Mouse (Mus musculus): ENCODE data around the gene Pdzd4. TPM values are rescaled to one million over a fixed set of nuclear protein-coding genes. Genes with fewer than 3 reads are reported as not detected.

Pdzd4 gene
- polyA plus RNA-seq, 2 experiments: 0.08 to 0.30 TPM

DNA sequence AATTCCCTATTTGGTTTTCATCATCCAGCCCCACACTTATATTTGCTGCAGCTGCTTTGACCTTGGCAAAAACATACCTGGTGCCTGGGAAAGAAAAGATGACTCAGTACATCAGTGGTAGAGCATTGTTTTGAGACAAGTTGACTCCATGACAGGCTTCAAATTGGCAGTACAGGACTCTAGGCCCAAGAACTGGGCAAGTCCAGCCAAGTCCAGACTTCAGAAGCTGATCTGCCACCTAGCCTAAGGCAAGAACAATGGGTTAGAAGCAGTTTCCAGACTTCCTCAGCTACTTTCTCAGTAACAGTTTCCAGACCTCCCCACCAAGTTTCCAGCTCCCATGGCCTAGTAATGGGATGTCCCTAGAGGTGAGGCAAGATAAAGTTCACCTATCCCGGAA, 11.0 kb upstream of the Pdzd4 start:
- Histone ChIP-seq H3K4me1 (replicated peaks; ENCODE audit: control insufficient read depth in 2 of 2, insufficient read depth in 2 of 2, low read length in 1 of 2) (no peaks in the 10 kb centered on the region), H3K9me3 (ENCODE audit: control insufficient read depth, low read length) (no peaks in the 10 kb centered on the region), H3K36me3 (replicated peaks; ENCODE audit: control insufficient read depth, insufficient read depth, low read depth) (no peaks in the 10 kb centered on the region), H3K4me2 (ENCODE audit: low read depth) (no peak overlapping the region), H3K27ac (no peak overlapping the region), H3K9ac (replicated peaks) (no peak overlapping the region), H3K27me3 (ENCODE audit: control insufficient read depth, insufficient read depth, low read length) (no peaks in the 10 kb centered on the region), H3K4me3 (ENCODE audit: insufficient read depth in 1 of 2, low read depth in 2 of 2, low read length in 2 of 2) (no peak overlapping the region)
- no peak for ATAC-seq (ENCODE audit: insufficient read depth)
- DNase-seq (ENCODE audit: low read depth in 3 of 3, low spot score in 3 of 3): no peak
- no peak for TF ChIP-seq CTCF (IDR thresholded peaks at IDR 0.05; ENCODE audit: low read depth)
- no peak for TF ChIP-seq EP300 (IDR thresholded peaks at IDR 0.05; ENCODE audit: low read depth)
- WGBS (ENCODE audit: insufficient replicate concordance): 77% methylated on average over 1 of the region's 1 CpGs

DNA sequence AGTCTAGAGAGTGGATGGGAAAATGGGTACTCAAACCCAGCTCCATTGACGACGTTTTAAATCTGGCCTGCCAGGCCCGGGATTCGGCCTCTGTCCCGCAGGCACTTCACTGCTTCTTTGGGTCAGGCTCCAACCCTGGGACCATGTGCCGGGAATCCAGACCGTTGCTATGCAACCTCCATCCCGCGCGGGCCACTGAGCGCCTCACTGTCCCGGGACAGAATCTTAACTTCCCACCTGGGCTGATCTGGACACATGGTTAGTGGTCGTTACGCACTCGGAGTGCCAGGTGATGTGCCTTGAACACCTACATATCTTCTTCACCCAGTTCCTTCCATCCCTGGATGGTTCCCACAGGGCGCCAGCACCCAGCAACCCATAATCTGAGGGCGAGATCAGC, 1.0 kb downstream of the Pdzd4 start:
- ATAC-seq (ENCODE audit: insufficient read depth) (no peak), DNase-seq (ENCODE audit: low read depth in 3 of 3, low spot score in 3 of 3) (no peak)
- Histone ChIP-seq H3K4me3 (ENCODE audit: insufficient read depth in 1 of 2, low read depth in 2 of 2, low read length in 2 of 2) (no peak overlapping the region), H3K4me1 (replicated peaks; ENCODE audit: control insufficient read depth in 2 of 2, insufficient read depth in 2 of 2, low read length in 1 of 2) (no peaks in the 10 kb centered on the region), H3K27ac (no peak overlapping the region), H3K27me3 (ENCODE audit: control insufficient read depth, insufficient read depth, low read length) (peaks cover 26% of the 10 kb centered on the region), H3K9me3 (ENCODE audit: control insufficient read depth, low read length) (no peaks in the 10 kb centered on the region), H3K4me2 (ENCODE audit: low read depth) (no peak overlapping the region), H3K36me3 (replicated peaks; ENCODE audit: control insufficient read depth, insufficient read depth, low read depth) (no peaks in the 10 kb centered on the region), H3K9ac (replicated peaks) (no peak overlapping the region)
- 20% methylated on average over 17 of the region's 17 CpGs for WGBS (ENCODE audit: insufficient replicate concordance)
- TF ChIP-seq CTCF (IDR thresholded peaks at IDR 0.05; ENCODE audit: low read depth) (no peak), EP300 (IDR thresholded peaks at IDR 0.05; ENCODE audit: low read depth) (no peak)

DNA sequence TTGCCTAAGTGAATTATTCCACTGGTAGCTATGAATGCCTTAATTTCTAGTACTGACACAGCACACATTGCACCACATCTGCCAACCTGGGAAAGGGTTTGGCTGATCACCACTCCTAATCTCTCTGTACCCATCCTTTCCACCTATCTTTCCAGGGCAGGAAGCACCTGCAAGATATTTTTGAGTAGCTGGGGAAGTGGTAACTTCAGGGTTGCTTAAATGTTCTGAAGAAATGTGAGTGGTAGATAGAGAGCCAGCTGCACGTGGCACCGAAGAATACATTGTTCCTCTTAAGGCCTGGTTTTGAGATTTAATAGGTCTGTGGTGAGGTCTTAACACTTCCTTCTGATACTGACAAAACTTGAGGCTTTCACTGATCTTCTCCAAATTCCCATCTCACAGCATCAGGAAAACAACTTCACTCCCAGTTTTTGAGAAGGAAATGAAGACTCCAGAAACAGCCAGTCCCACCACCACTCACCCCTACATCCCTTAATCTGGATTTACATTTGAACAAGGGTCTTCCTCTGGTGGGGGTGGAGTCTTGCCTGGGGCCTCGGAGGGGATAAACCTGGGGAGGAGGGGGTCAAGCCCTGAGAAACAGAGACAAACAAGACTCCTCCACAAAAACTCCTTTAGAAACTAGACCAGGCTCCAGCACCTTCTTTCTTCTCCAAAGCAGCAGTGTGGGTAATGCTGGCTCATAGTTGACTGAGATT, 8.0 kb downstream of the Pdzd4 start:
- DNase-seq (ENCODE audit: low read depth in 3 of 3, low spot score in 3 of 3): no peak

DNA sequence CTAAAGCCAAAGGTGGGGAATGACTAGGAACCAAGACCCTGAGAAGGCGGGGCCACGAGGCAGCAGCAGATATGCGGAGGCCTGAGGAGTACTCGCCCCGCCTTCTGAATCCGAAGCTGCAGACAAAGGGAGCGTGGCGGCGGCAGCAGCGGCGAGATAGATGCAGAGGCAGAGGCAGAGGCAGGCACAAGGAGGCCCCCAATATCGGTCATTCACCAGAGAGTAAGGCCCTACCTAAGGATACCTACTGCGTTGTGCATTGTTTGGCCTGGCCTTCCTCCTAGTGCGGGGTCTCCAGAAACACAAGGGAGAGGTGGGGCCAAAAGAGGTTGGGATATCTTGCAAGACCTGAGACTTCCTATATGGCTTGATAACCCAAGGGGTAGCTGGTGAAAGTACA, 9.7 kb downstream of the Pdzd4 start:
- Histone ChIP-seq H3K27me3 (ENCODE audit: control insufficient read depth, insufficient read depth, low read length) (no peaks in the 10 kb centered on the region), H3K36me3 (replicated peaks; ENCODE audit: control insufficient read depth, insufficient read depth, low read depth) (no peaks in the 10 kb centered on the region), H3K4me1 (replicated peaks; ENCODE audit: control insufficient read depth in 2 of 2, insufficient read depth in 2 of 2, low read length in 1 of 2) (peaks cover 0 to 4% of the 10 kb centered on the region in 2 experiments; a peak in 1 of 4 replicates), H3K4me2 (ENCODE audit: low read depth) (no peak overlapping the region), H3K9ac (replicated peaks) (no peak overlapping the region), H3K4me3 (ENCODE audit: insufficient read depth in 1 of 2, low read depth in 2 of 2, low read length in 2 of 2) (no peak overlapping the region), H3K9me3 (ENCODE audit: control insufficient read depth, low read length) (no peaks in the 10 kb centered on the region), H3K27ac (no peak overlapping the region)
- DNase-seq (ENCODE audit: low read depth in 3 of 3, low spot score in 3 of 3): no peak
- WGBS (ENCODE audit: insufficient replicate concordance): 10% methylated on average over 14 of the region's 14 CpGs
- ATAC-seq (ENCODE audit: insufficient read depth): no peak
- no peak for TF ChIP-seq EP300 (IDR thresholded peaks at IDR 0.05; ENCODE audit: low read depth)
- no peak for TF ChIP-seq CTCF (IDR thresholded peaks at IDR 0.05; ENCODE audit: low read depth)

More for the DNA sequence above, 8.0 kb downstream of the Pdzd4 start:
- WGBS (ENCODE audit: insufficient replicate concordance): 8% methylated on average over 3 of the region's 3 CpGs
- H3K4me2 ChIP-seq (ENCODE audit: low read depth): no peak overlapping the region
- H3K27me3 ChIP-seq (ENCODE audit: control insufficient read depth, insufficient read depth, low read length): no peaks in the 10 kb centered on the region
- TF ChIP-seq CTCF (IDR thresholded peaks at IDR 0.05; ENCODE audit: low read depth) (no peak), EP300 (IDR thresholded peaks at IDR 0.05; ENCODE audit: low read depth) (no peak)
- H3K9me3 ChIP-seq (ENCODE audit: control insufficient read depth, low read length): no peaks in the 10 kb centered on the region
- H3K27ac ChIP-seq: no peak overlapping the region
- no peak for ATAC-seq (ENCODE audit: insufficient read depth)
- no peak overlapping the region for H3K4me3 ChIP-seq (ENCODE audit: insufficient read depth in 1 of 2, low read depth in 2 of 2, low read length in 2 of 2)
- peaks cover 0 to 4% of the 10 kb centered on the region in 2 experiments; a peak in 1 of 4 replicates for H3K4me1 ChIP-seq (replicated peaks; ENCODE audit: control insufficient read depth in 2 of 2, insufficient read depth in 2 of 2, low read length in 1 of 2)
- no peak overlapping the region for H3K9ac ChIP-seq (replicated peaks)
- H3K36me3 ChIP-seq (replicated peaks; ENCODE audit: control insufficient read depth, insufficient read depth, low read depth): no peaks in the 10 kb centered on the region

DNA sequence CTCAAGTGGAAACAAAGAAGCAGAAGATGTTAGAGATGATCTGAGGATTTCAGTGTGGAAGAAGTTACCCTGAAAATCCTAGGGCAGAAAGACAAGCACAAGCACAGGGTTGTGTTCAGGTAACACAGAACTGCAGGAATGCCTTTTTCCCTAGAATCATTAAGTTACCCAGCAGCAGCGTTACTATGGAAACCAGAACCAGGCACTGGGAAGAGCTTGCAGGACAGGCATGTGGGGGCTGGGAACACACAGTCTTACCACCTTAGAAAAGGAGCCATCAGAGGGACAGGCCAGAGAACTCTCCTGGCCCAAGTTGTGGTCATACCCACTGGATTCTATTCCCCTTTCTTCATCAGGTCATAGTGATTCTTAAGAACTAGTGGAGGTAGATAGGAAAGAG, 19.0 kb downstream of the Pdzd4 start:
- no peak for ATAC-seq (ENCODE audit: insufficient read depth)
- Histone ChIP-seq H3K27me3 (ENCODE audit: control insufficient read depth, insufficient read depth, low read length) (no peaks in the 10 kb centered on the region), H3K9ac (replicated peaks) (no peak overlapping the region), H3K9me3 (ENCODE audit: control insufficient read depth, low read length) (no peaks in the 10 kb centered on the region), H3K27ac (no peak overlapping the region), H3K4me2 (ENCODE audit: low read depth) (no peak overlapping the region), H3K4me3 (ENCODE audit: insufficient read depth in 1 of 2, low read depth in 2 of 2, low read length in 2 of 2) (no peak overlapping the region), H3K4me1 (replicated peaks; ENCODE audit: control insufficient read depth in 2 of 2, insufficient read depth in 2 of 2, low read length in 1 of 2) (no peaks in the 10 kb centered on the region), H3K36me3 (replicated peaks; ENCODE audit: control insufficient read depth, insufficient read depth, low read depth) (no peaks in the 10 kb centered on the region)
- 69% methylated on average over 1 of the region's 1 CpGs for WGBS (ENCODE audit: insufficient replicate concordance)
- no peak for DNase-seq (ENCODE audit: low read depth in 3 of 3, low spot score in 3 of 3)
- TF ChIP-seq CTCF (IDR thresholded peaks at IDR 0.05; ENCODE audit: low read depth) (no peak), EP300 (IDR thresholded peaks at IDR 0.05; ENCODE audit: low read depth) (no peak)

Measured in liver, embryonic 14.5 days (tissue).